Mouse (Mus musculus) layer of hippocampus, adult 9-10 months (tissue): ENCODE results near the gene Ankfy1.
"Not testable (repeated sequence)": the region's sequence is repeated elsewhere in the genome, so short reads cannot be mapped to it uniquely, and the experiment has no call there.

Source experiments
- DNase-seq: peaks from one replicate; pipeline ENCODE4 v3.0.0; 2022; ENCODE audit warnings: low spot score

Ankfy1 gene

GRCm38 (mm10) chr11:72723165-72723564 is 33.4 kb downstream of the Ankfy1 start:
- DNase-seq = no peak

DNA sequence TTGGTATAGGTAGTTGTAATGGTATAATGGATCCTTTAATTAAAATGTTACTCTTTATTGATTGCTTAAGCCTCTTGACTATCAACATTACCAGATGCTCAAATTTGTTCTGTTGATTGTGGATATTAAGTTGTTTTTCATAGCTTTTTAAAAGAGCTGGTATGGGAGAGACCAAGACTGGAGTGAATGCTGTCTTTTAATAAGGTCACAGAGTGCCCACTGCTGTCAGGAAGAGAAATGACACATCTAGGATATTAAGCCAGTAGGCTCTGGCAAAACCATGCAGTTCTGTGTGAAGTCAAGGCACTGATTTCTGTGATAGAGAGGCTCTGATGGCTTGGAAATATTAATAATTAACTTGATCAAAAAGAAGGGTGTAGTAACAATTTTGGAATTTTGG is 34.1 kb downstream of the Ankfy1 start:
- no peak for DNase-seq

DNA sequence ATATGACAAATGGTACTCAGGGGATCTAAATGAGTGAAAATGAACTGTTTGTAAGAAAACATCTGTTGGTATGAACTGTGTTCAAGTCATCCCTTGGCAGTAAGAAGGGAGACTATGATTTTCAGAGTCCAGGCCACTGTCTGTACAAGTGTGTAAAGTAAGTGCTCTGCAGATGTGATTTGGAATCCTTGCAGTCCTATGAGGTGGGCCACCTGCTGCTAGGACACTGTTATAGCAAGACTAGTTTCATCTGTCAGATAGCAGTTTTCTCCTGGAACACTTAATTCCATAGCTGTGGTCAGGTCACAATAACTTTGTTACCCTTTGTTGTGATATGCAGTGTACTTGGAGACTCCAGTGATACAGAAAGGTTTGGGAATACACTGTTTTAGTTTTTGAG is 36.2 kb downstream of the Ankfy1 start:
- DNase-seq = no peak

GRCm38 (mm10) chr11:72733736-72734135 is 43.9 kb downstream of the Ankfy1 start:
- DNase-seq = no peak

GRCm38 (mm10) chr11:72734840-72735518 is 45.2 kb downstream of the Ankfy1 start:
- DNase-seq = no peak

GRCm38 (mm10) chr11:72735519-72735860 is 45.7 kb downstream of the Ankfy1 start:
- DNase-seq = no peak

GRCm38 (mm10) chr11:72736320-72736719 is 46.5 kb downstream of the Ankfy1 start:
- DNase-seq = no peak

GRCm38 (mm10) chr11:72737517-72737916 is 47.7 kb downstream of the Ankfy1 start:
- DNase-seq = not testable (repeated sequence)

DNA sequence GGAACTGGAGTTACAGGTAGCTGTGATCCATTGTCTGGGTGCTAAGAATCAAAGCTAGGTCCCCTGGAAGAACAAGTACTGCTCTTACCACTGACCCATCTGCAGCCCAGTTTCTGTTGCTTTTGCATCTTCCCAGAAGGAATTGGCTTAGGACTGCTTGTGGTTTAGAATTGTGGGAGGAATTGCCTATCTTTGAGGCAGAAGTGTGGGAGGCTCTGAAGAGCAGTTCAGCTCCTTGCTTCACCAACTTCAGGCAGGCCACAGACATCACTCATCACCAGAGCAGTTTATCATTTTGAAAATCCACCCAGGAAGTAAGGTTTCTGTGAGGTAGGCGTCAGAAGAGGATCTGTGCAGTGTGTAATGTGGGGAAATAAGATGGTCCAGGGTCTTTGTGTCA is 49.2 kb downstream of the Ankfy1 start:
- DNase-seq = no peak

GRCm38 (mm10) chr11:72751956-72752355 is 62.1 kb downstream of the Ankfy1 start:
- DNase-seq = no peak

GRCm38 (mm10) chr11:72758316-72758715 is 68.5 kb downstream of the Ankfy1 start:
- DNase-seq = no peak

DNA sequence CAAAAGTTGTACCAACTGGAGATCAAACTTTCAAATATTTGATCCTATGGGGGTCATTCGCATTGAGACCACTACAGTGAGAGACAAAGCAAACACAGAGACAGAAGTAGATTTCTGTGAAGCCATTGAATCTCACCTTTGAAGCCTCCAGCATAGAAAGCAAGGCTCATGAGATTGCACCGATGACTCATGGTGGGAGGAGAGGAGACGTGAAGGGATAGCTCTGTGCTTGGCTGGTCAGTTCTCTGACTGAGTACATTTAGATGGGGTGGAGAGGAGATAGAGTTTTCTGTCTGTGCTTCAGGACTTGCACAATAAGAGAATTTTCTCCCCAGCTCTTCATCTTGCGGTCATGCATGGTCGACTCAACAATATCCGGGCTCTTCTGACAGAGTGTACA is 69.8 kb downstream of the Ankfy1 start:
- DNase-seq = no peak

GRCm38 (mm10) chr11:72760781-72761180 is 71.0 kb downstream of the Ankfy1 start:
- no peak for DNase-seq

- no peak for DNase-seq
Measured at GRCm38 (mm10) chr11:72764270-72764669, 74.5 kb downstream of the Ankfy1 start.

DNA sequence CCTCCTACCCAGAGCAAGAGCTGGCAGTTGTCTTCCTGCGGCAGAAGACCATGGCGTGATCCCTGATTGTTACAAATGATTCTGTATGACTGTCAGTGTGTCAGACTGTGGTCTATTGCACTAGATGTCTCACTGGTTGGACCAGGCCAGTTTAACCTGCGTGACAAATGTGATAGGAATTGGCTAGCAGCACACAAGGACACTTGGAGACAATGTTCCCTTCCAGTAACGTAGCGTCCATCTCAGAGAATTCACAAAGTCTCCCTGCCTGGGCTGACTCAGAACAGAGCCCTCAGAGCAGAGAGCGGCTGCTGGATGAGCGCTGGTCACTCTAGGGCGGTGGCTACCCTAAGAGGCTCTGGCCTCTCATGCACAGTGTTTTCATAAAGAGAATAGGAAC is 77.9 kb downstream of the Ankfy1 start:
- DNase-seq = no peak

DNA sequence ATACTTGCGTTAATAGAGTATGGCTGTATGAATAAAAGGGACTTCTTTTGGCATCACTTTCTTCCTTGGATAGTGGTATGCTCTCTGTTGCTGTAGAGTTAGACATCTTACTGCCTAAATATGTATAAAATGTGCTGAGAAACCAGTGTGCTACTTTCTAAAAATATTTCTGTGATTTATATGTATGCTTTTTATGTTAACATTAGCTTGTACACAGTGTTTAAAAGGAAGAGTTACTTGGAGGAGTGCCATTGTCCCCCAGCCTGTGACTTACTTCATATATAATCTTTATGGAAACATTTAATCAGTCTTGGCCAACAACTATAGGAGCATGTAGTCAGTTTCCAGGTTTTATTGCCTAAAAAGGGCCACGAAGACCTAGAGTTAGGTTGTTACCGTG is 79.3 kb downstream of the Ankfy1 start:
- DNase-seq = no peak

GRCm38 (mm10) chr11:72770324-72770723 is 80.5 kb downstream of the Ankfy1 start:
- DNase-seq = no peak

- no peak for DNase-seq
Measured at GRCm38 (mm10) chr11:72770816-72771215, 81.0 kb downstream of the Ankfy1 start.

GRCm38 (mm10) chr11:72771461-72771860 is 81.7 kb downstream of the Ankfy1 start:
- no peak for DNase-seq

DNA sequence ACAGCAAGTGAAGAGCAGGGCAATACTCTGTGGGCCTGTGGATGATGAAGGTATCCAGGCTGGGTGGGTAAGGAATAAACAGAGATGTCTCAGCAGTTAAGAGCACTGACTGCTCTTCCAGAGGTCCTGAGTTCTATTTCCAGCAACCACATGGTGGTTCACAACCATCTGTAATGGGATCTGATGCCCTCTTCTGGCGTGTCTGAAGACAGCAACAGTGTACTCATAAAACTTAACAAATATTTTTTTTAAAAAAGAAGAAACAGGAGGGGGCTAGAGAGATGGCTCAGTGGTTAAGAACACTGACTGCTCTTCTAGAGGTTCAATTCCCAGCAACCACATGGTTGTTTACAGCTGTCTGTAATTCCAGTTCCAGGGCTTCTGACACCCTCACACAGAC is 82.8 kb downstream of the Ankfy1 start:
- not testable (repeated sequence) for DNase-seq

DNA sequence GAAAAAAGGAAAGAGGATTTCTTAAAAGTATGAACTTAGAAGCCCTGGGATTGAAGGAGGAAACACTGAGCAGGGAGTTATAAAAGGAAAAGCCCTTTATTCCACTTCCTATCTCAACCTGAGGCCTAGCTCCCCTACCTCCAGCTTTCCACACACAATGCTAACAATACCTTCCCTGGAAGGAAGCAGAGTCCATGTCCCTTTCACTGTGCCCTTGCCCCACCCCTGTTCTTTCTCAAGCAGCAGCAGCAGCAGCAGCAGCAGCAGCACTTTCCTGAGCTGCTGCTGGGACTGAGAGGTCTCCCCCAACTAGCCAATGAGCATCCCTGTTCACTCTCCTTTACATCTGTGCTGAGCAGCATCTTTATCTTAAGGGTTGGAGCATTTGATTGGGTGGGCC is 89.2 kb downstream of the Ankfy1 start:
- no peak for DNase-seq

DNA sequence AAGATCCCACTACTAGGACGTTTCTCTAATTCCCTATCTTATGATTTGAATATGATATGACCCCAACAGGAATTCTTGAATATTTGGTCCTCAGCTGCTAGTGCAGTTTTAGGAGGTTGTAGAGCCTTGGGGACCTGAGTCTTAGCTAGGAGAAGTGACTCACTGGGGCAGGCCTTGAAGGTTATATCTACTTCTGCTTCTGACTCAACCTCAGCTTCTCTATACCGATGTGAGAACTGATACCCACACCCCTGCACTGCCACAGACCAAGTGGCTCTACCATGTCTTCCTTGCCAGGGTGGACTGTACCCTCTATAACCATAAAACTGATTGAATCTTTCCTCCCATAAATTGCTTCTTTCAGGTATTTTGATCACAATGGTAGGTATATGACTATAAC is 92.3 kb downstream of the Ankfy1 start:
- DNase-seq = no peak

- DNase-seq = no peak
Measured at GRCm38 (mm10) chr11:72782503-72782902, 92.7 kb downstream of the Ankfy1 start.

DNA sequence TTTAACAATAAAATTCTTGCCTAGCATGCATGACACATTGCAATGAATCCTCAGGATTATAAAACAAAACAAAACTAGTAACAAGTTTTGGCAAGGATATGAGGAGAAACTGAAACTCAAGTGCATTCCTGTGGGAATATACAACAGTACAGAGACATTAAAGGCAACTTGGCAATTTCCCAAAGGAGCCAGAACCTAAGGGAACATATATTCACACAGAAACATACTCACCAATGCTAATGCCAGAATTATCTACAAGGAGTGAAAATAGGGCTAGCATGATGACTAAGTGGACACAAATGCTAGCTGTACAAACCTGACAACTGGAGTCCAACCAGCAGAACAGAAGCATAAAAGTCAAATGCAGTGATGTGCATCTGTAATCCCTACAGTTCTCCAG is 102.2 kb downstream of the Ankfy1 start:
- DNase-seq = no peak

- DNase-seq = no peak
Measured at GRCm38 (mm10) chr11:72795149-72795454, 105.3 kb downstream of the Ankfy1 start.
